Mouse (Mus musculus) liver, adult 2 months (tissue): ENCODE measurements around the gene Pop4.

Source experiments
- CTCF ChIP-seq: fragments of 200-500 bp; IDR thresholded peaks from 2 replicates; pipeline ENCODE4 v1.5.1; 2011; ENCODE audit warnings: low read depth, low read length, control low read depth
- POLR2A ChIP-seq: fragments of 200-500 bp; IDR thresholded peaks from 2 replicates; pipeline ENCODE4 v1.6.1; 2011; ENCODE audit warnings: low read length, control low read depth; ENCODE audit not compliant: insufficient read depth; ENCODE audit errors: extremely low read depth

DNA sequence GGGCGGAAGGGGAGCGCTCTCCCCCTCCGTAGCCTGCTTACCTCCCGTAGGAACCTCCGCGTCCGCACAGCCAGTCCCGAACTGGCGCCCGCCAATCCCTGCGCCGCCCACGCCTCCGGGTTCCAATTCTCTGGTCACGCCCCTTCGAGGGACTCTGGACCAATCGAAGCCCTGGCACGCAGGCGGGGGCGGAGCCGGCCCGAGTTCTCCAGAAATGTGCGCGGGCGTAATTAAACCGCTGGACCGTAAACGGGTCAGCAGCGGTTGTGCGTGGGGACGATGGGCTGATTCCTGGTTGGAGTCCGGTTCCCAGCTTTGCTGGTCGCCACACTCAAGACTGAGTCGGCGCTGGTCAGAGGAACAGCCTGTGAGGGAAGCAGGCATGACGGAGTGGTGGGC, 43.3 kb downstream of the Pop4 start, which contains the start of gene Plekhf1:
- TF ChIP-seq POLR2A (peak; percentile 94), CTCF (no peak)
